Mouse (Mus musculus) kidney, embryonic 16.5 days (tissue): ENCODE data around the gene Lhfpl3. TPM values are rescaled to one million over a fixed set of nuclear protein-coding genes. Genes with fewer than 3 reads are reported as not detected.
A peak's percentile ranks its signal among the peaks of the same experiment; 100 is the strongest.

Source experiments
- ATAC-seq: fragments of 200-750 bp; cut with Nextera tagmentation; 2 replicates; pipeline ENCODE4 v1.8.0; 2017; ENCODE audit warnings: moderate TSS enrichment; ENCODE audit not compliant: low FRiP score, low TSS enrichment
- H3K27ac ChIP-seq: fragments of 300-500 bp; sonication (generic); 2 replicates; pipeline ENCODE4 v1.5.1; 2014; ENCODE audit warnings: low read length
- H3K27me3 ChIP-seq: fragments of 300-500 bp; sonication (generic); 2 replicates; pipeline ENCODE4 v1.6.1; 2014; ENCODE audit warnings: low read length, control low read depth, mixed read lengths; ENCODE audit not compliant: insufficient read depth
- H3K36me3 ChIP-seq: fragments of 300-500 bp; sonication (generic); 2 replicates; pipeline ENCODE4 v1.6.1; 2014; ENCODE audit warnings: low read length, control low read depth, mixed read lengths; ENCODE audit not compliant: insufficient read depth
- H3K4me1 ChIP-seq: fragments of 300-500 bp; sonication (generic); 2 replicates; pipeline ENCODE4 v1.6.1; 2014; ENCODE audit warnings: low read length, control low read depth, mixed read lengths; ENCODE audit not compliant: insufficient read depth
- H3K4me2 ChIP-seq: fragments of 300-500 bp; sonication (generic); replicated peaks from 2 replicates; pipeline ENCODE4 v1.6.1; 2014; ENCODE audit warnings: low read depth, low read length
- H3K4me3 ChIP-seq: fragments of 300-500 bp; sonication (generic); 2 replicates; pipeline ENCODE4 v1.5.1; 2014; ENCODE audit warnings: mild to moderate bottlenecking, low read length
- H3K9ac ChIP-seq: fragments of 300-500 bp; sonication (generic); replicated peaks from 2 replicates; pipeline ENCODE4 v1.6.1; 2014; ENCODE audit warnings: low read length
- H3K9me3 ChIP-seq: fragments of 300-500 bp; sonication (generic); 2 replicates; pipeline ENCODE4 v1.6.1; 2016; ENCODE audit warnings: low read length, control low read depth
- WGBS: fragments of 180-500 bp; shearing (Covaris S2); extraction: QIAGEN DNeasy Blood & Tissue Kit; methylation state at CpG from one replicate; pipeline ENCODE4 v1.1.7; 2014; 5-methylcytosine and 5-hydroxymethylcytosine counted together
- polyA plus RNA-seq: library from polyadenylated mRNA; unstranded; fragments of >200 nt; fragmentation: Nextera tagmentation; extraction: Ambion mirVana; gene quantifications from 2 replicates; pipeline ENCODE4 v1.2.1, GENCODE M21; 2015

Lhfpl3 gene
- polyA plus RNA-seq, 1 experiment from 2014 or later: 0.40 TPM

GRCm38 (mm10) chr5:23189633-23190032, 443.8 kb downstream of the Lhfpl3 start:
- ATAC-seq: no peak
- WGBS: 77% methylated on average over 6 of the region's 6 CpGs

GRCm38 (mm10) chr5:23196879-23197278, 451.0 kb downstream of the Lhfpl3 start:
- no peaks in the 10 kb centered on the region for H3K4me1 ChIP-seq
- no peak overlapping the region for H3K9ac ChIP-seq
- ATAC-seq: no peak
- H3K4me2 ChIP-seq: no peak overlapping the region
- H3K36me3 ChIP-seq: no peaks in the 10 kb centered on the region
- H3K27me3 ChIP-seq: no peaks in the 10 kb centered on the region
- H3K9me3 ChIP-seq: no peaks in the 10 kb centered on the region
- H3K4me3 ChIP-seq: no peak overlapping the region
- 79% methylated on average over 4 of the region's 4 CpGs for WGBS
- no peak overlapping the region for H3K27ac ChIP-seq

More at GRCm38 (mm10) chr5:23189633-23190032, 443.8 kb downstream of the Lhfpl3 start:
- Histone ChIP-seq H3K4me1 (no peaks in the 10 kb centered on the region), H3K27me3 (no peaks in the 10 kb centered on the region), H3K4me3 (no peak overlapping the region), H3K4me2 (no peak overlapping the region), H3K27ac (no peak overlapping the region), H3K9ac (no peak overlapping the region), H3K36me3 (no peaks in the 10 kb centered on the region), H3K9me3 (no peaks in the 10 kb centered on the region)

GRCm38 (mm10) chr5:23213086-23213485, 467.2 kb downstream of the Lhfpl3 start:
- Histone ChIP-seq H3K4me3 (no peak overlapping the region), H3K27ac (no peak overlapping the region), H3K9me3 (no peaks in the 10 kb centered on the region), H3K4me1 (no peaks in the 10 kb centered on the region), H3K9ac (no peak overlapping the region), H3K27me3 (no peaks in the 10 kb centered on the region), H3K36me3 (no peaks in the 10 kb centered on the region), H3K4me2 (no peak overlapping the region)
- 64% methylated on average over 5 of the region's 5 CpGs for WGBS
- no peak for ATAC-seq

- H3K4me2 ChIP-seq: no peak overlapping the region
- WGBS: 83% methylated on average over 3 of the region's 3 CpGs
- ATAC-seq: no peak
- H3K27ac ChIP-seq: no peak overlapping the region
- H3K36me3 ChIP-seq: no peaks in the 10 kb centered on the region
- no peaks in the 10 kb centered on the region for H3K4me1 ChIP-seq
- no peak overlapping the region for H3K9ac ChIP-seq
- no peak overlapping the region for H3K4me3 ChIP-seq
- no peaks in the 10 kb centered on the region for H3K9me3 ChIP-seq
- no peaks in the 10 kb centered on the region for H3K27me3 ChIP-seq
Measured at GRCm38 (mm10) chr5:23214646-23215045, 468.8 kb downstream of the Lhfpl3 start.

GRCm38 (mm10) chr5:23219655-23220054, 473.8 kb downstream of the Lhfpl3 start:
- no peak overlapping the region for H3K4me2 ChIP-seq
- H3K4me3 ChIP-seq: no peak overlapping the region
- WGBS: 85% methylated on average over 1 of the region's 1 CpGs
- no peak for ATAC-seq
- no peaks in the 10 kb centered on the region for H3K27me3 ChIP-seq
- H3K4me1 ChIP-seq: no peaks in the 10 kb centered on the region
- H3K9ac ChIP-seq: no peak overlapping the region
- no peak overlapping the region for H3K27ac ChIP-seq
- no peaks in the 10 kb centered on the region for H3K36me3 ChIP-seq
- no peaks in the 10 kb centered on the region for H3K9me3 ChIP-seq

- Histone ChIP-seq H3K9me3 (no peaks in the 10 kb centered on the region), H3K4me3 (peak overlapping the region; percentile 42), H3K36me3 (no peaks in the 10 kb centered on the region), H3K4me2 (peak overlapping the region; percentile 63), H3K4me1 (no peaks in the 10 kb centered on the region), H3K9ac (peak overlapping the region; percentile 61), H3K27me3 (no peaks in the 10 kb centered on the region), H3K27ac (no peak overlapping the region)
- peak; percentile 84 for ATAC-seq
- whole genome bisulfite sequencing: 20% methylated on average over 14 of the region's 14 CpGs
Measured at GRCm38 (mm10) chr5:23224759-23225536, 479.1 kb downstream of the Lhfpl3 start.

GRCm38 (mm10) chr5:23225621-23226020, 479.8 kb downstream of the Lhfpl3 start:
- no peak overlapping the region for H3K27ac ChIP-seq
- no peak for ATAC-seq
- H3K4me1 ChIP-seq: no peaks in the 10 kb centered on the region
- WGBS: 30% methylated on average over 8 of the region's 8 CpGs
- no peaks in the 10 kb centered on the region for H3K36me3 ChIP-seq
- H3K4me3 ChIP-seq: no peak overlapping the region
- H3K9me3 ChIP-seq: no peaks in the 10 kb centered on the region
- H3K4me2 ChIP-seq: peak overlapping the region; percentile 63; the same call in 1 of the 2 replicates
- no peak overlapping the region for H3K9ac ChIP-seq
- H3K27me3 ChIP-seq: no peaks in the 10 kb centered on the region

- no peak overlapping the region for H3K4me2 ChIP-seq
- no peaks in the 10 kb centered on the region for H3K36me3 ChIP-seq
- no peak overlapping the region for H3K4me3 ChIP-seq
- no peak for ATAC-seq
- no peaks in the 10 kb centered on the region for H3K4me1 ChIP-seq
- H3K27ac ChIP-seq: no peak overlapping the region
- 82% methylated on average over 3 of the region's 3 CpGs for WGBS
- H3K9me3 ChIP-seq: no peaks in the 10 kb centered on the region
- no peaks in the 10 kb centered on the region for H3K27me3 ChIP-seq
- no peak overlapping the region for H3K9ac ChIP-seq
Measured at GRCm38 (mm10) chr5:23226753-23227152, 480.9 kb downstream of the Lhfpl3 start.

- H3K4me2 ChIP-seq: no peak overlapping the region
- no peak overlapping the region for H3K27ac ChIP-seq
- H3K27me3 ChIP-seq: no peaks in the 10 kb centered on the region
- no peak overlapping the region for H3K4me3 ChIP-seq
- no peak for ATAC-seq
- no peaks in the 10 kb centered on the region for H3K9me3 ChIP-seq
- H3K36me3 ChIP-seq: no peaks in the 10 kb centered on the region
- H3K9ac ChIP-seq: no peak overlapping the region
- 53% methylated on average over 4 of the region's 4 CpGs for WGBS
- H3K4me1 ChIP-seq: peaks cover 21% of the 10 kb centered on the region
Measured at GRCm38 (mm10) chr5:23246974-23247373, 501.1 kb downstream of the Lhfpl3 start.

GRCm38 (mm10) chr5:23247784-23248183, 501.9 kb downstream of the Lhfpl3 start:
- WGBS: 67% methylated on average over 1 of the region's 1 CpGs
- Histone ChIP-seq H3K4me3 (no peak overlapping the region), H3K27me3 (no peaks in the 10 kb centered on the region)

More at GRCm38 (mm10) chr5:23247784-23248183, 501.9 kb downstream of the Lhfpl3 start:
- H3K4me2 ChIP-seq: no peak overlapping the region
- no peak overlapping the region for H3K27ac ChIP-seq
- no peaks in the 10 kb centered on the region for H3K9me3 ChIP-seq
- ATAC-seq: no peak
- H3K4me1 ChIP-seq: peaks cover 21% of the 10 kb centered on the region
- H3K36me3 ChIP-seq: no peaks in the 10 kb centered on the region
- no peak overlapping the region for H3K9ac ChIP-seq
